Mouse (Mus musculus): ENCODE data around the gene Vpreb3. TPM values are rescaled to one million over a fixed set of nuclear protein-coding genes. Genes with fewer than 3 reads are reported as not detected.

Gene Vpreb3
- total and polyA plus RNA-seq, 3 experiments: 35.6 to 135 (median 90.1) TPM

DNA sequence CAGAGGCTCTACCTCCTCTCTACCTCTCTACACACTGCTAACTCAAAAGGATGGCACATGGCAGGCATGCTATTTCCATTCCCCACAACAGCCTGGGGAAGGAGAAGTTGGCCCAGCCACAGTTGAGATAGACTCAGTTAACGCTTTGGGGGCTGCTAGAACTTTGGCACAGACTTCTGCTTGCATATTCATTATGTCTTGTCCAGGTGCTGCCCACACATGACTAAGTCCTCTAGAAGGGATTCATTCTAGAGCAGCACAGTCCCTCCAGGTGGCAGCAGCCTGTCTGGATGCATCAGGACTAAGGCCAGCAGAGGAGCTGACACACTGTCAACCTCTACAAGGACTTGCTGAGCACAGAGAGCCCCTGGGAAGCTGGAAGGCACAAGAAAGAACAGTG is 46.6 kb upstream of the Vpreb3 start:
- Histone ChIP-seq H3K4me2 (ENCODE audit: insufficient read depth, low read depth, poor library complexity, severe bottlenecking) (peak overlapping the region; percentile 76; the same call in 1 of the 2 replicates), H3K9me3 (replicated peaks; ENCODE audit: low read length) (no peaks in the 10 kb centered on the region), H3K9ac (ENCODE audit: insufficient read depth, low read depth) (no peak overlapping the region), H3K27ac (ENCODE audit: insufficient read depth, low read depth) (peak overlapping the region; percentile 99), H3K27me3 (replicated peaks) (no peaks in the 10 kb centered on the region), H3K4me1 (ENCODE audit: control insufficient read depth in 1 of 2, insufficient read depth in 2 of 2) (peaks cover 33 to 70% of the 10 kb centered on the region in 2 experiments), H3K4me3 (replicated peaks in 1 of 3; ENCODE audit: low read depth in 2 of 3, low read length in 2 of 3, poor library complexity in 1 of 3) (peak overlapping the region in 1 of 3 experiments; percentile 28), H3K36me3 (replicated peaks in 1 of 2; ENCODE audit: control insufficient read depth in 1 of 2, insufficient read depth in 1 of 2, low read length in 1 of 2) (peaks cover 19 to 72% of the 10 kb centered on the region in 2 experiments), H3K79me2 (replicated peaks; ENCODE audit: control insufficient read depth, extremely low read depth, insufficient read depth, poor library complexity, severe bottlenecking) (no peaks in the 10 kb centered on the region; the same call in 1 of the 2 replicates)
- in situ Hi-C loops (cut with MboI; ENCODE audit: low pct_ligation_motif_present, low pct_unique_long_range_greater_than_20kb, low sequenced_read_pairs): loop anchor here (5.0 kb wide), 1 partner anchor 41 kb away; the partner anchor contains the start of gene Mmp11
- dilution Hi-C loops (cut with MboI; ENCODE audit: extremely low pct_ligation_motif_present, extremely low pct_unique_long_range_greater_than_20kb, low sequenced_read_pairs): no loop called here
- peak; percentile 76 for DNase-seq (ENCODE audit: extremely low read depth)
- TF ChIP-seq CTCF (conservative IDR thresholded peaks at IDR 0.05 in 1 of 2, IDR thresholded peaks at IDR 0.05 in 1 of 2; ENCODE audit: low read depth in 2 of 2, low read length in 2 of 2) (peak in 1 of 2 experiments; percentile 57; a peak in 2 of 4 replicates), RAD21 (IDR thresholded peaks at IDR 0.05; ENCODE audit: low read depth, low read length) (peak; percentile 29), MYC (IDR thresholded peaks at IDR 0.05; ENCODE audit: low read depth, low read length) (no peak), CHD2 (IDR thresholded peaks at IDR 0.05; ENCODE audit: low read length) (no peak), JUND (conservative IDR thresholded peaks at IDR 0.05; ENCODE audit: low read depth, low read length) (no peak), MAFK (IDR thresholded peaks at IDR 0.05; ENCODE audit: insufficient replicate concordance, low read length) (0 out of 2 replicates have a peak, but pooled peaks have one; percentile 17), MAZ (IDR thresholded peaks at IDR 0.05; ENCODE audit: low read depth, low read length) (peak; percentile 67; the same call in 1 of the 2 replicates), E2F4 (IDR thresholded peaks at IDR 0.05; ENCODE audit: insufficient replicate concordance, low read depth, low read length) (no peak), ZC3H11A (IDR thresholded peaks at IDR 0.05; ENCODE audit: low read depth, low read length) (no peak), ELF1 (IDR thresholded peaks at IDR 0.05; ENCODE audit: low read depth, low read length) (no peak), ETS1 (conservative IDR thresholded peaks at IDR 0.05; ENCODE audit: low read depth, low read length) (peak; percentile 37; the same call in 1 of the 2 replicates), ZMIZ1 (IDR thresholded peaks at IDR 0.05; ENCODE audit: low read depth, low read length) (no peak), GABPA (IDR thresholded peaks at IDR 0.05; ENCODE audit: insufficient replicate concordance, low read depth, low read length) (no peak), MXI1 (IDR thresholded peaks at IDR 0.05; ENCODE audit: low read depth, low read length) (peak; percentile 34; the same call in 1 of the 2 replicates), SMC3 (IDR thresholded peaks at IDR 0.05; ENCODE audit: low read depth, low read length) (peak; percentile 46; the same call in 1 of the 2 replicates), POLR2AphosphoS2 (IDR thresholded peaks at IDR 0.05; ENCODE audit: low read depth, low read length) (no peak), IRF4 (IDR thresholded peaks at IDR 0.05; ENCODE audit: low read depth, low read length) (no peak; the same call in 1 of the 2 replicates), PAX5 (IDR thresholded peaks at IDR 0.05; ENCODE audit: low read length) (no peak), USF1 (IDR thresholded peaks at IDR 0.05; ENCODE audit: low read depth, low read length) (no peak), NELFE (IDR thresholded peaks at IDR 0.05; ENCODE audit: low read depth, low read length) (no peak), EP300 (IDR thresholded peaks at IDR 0.05; ENCODE audit: low read length) (peak; percentile 19; the same call in 1 of the 2 replicates), ZKSCAN1 (IDR thresholded peaks at IDR 0.05; ENCODE audit: borderline replicate concordance, low read depth, low read length) (no peak), TCF12 (IDR thresholded peaks at IDR 0.05; ENCODE audit: low read depth, low read length) (peak; percentile 69), UBTF (IDR thresholded peaks at IDR 0.05; ENCODE audit: low read depth, low read length) (no peak), HCFC1 (IDR thresholded peaks at IDR 0.05; ENCODE audit: low read depth, low read length) (no peak), KAT2A (IDR thresholded peaks at IDR 0.05; ENCODE audit: insufficient replicate concordance, low read length) (no peak), RCOR1 (conservative IDR thresholded peaks at IDR 0.05; ENCODE audit: low read depth, low read length) (no peak), POLR2A (IDR thresholded peaks at IDR 0.05; ENCODE audit: low read depth, low read length) (no peak), MAX (IDR thresholded peaks at IDR 0.05; ENCODE audit: low read length) (peak; percentile 31; the same call in 1 of the 2 replicates), CHD1 (IDR thresholded peaks at IDR 0.05; ENCODE audit: low read depth, low read length) (no peak), NRF1 (IDR thresholded peaks at IDR 0.05; ENCODE audit: low read depth, low read length) (0 out of 2 replicates have a peak, but pooled peaks have one; percentile 10), ZNF384 (IDR thresholded peaks at IDR 0.05; ENCODE audit: low read depth, low read length) (no peak), MEF2A (IDR thresholded peaks at IDR 0.05; ENCODE audit: borderline replicate concordance, low read depth, low read length) (no peak; the same call in 1 of the 2 replicates), JUN (IDR thresholded peaks at IDR 0.05; ENCODE audit: insufficient read depth, low read depth, low read length) (no peak), TBP (conservative IDR thresholded peaks at IDR 0.05; ENCODE audit: low read depth, low read length) (no peak), USF2 (conservative IDR thresholded peaks at IDR 0.05; ENCODE audit: low read depth, low read length) (no peak), BHLHE40 (IDR thresholded peaks at IDR 0.05; ENCODE audit: low read depth, low read length) (peak; percentile 68; the same call in 1 of the 2 replicates), SIN3A (IDR thresholded peaks at IDR 0.05; ENCODE audit: low read length) (peak; percentile 71; the same call in 1 of the 2 replicates)

Measured in CH12.LX (cell line).